Mouse (Mus musculus) forebrain, embryonic 13.5 days (tissue): ENCODE data around the gene Paqr6. TPM values are rescaled to one million over a fixed set of nuclear protein-coding genes. Genes with fewer than 3 reads are reported as not detected.
A peak's percentile ranks its signal among the peaks of the same experiment; 100 is the strongest.
"Not testable (repeated sequence)": the region's sequence is repeated elsewhere in the genome, so short reads cannot be mapped to it uniquely, and the experiment has no call there.

ENCODE experiments used
- ATAC-seq: fragments of 200-750 bp; cut with Nextera tagmentation; 2 replicates; pipeline ENCODE4 v1.8.0; 2017
- H3K27ac ChIP-seq: fragments of 300-500 bp; sonication (generic); 2 replicates; pipeline ENCODE4 v1.5.1; 2015; ENCODE audit warnings: inconsistent platforms, mild to moderate bottlenecking, moderate library complexity
- H3K27me3 ChIP-seq: fragments of 300-500 bp; sonication (generic); 2 replicates; pipeline ENCODE4 v1.6.1; 2015; ENCODE audit warnings: mild to moderate bottlenecking, inconsistent platforms
- H3K36me3 ChIP-seq: fragments of 300-500 bp; sonication (generic); 2 replicates; pipeline ENCODE4 v1.6.1; 2015; ENCODE audit warnings: mild to moderate bottlenecking, inconsistent platforms; ENCODE audit not compliant: poor library complexity, severe bottlenecking
- H3K4me1 ChIP-seq: fragments of 300-500 bp; sonication (generic); 2 replicates; pipeline ENCODE4 v1.6.1; 2015; ENCODE audit warnings: inconsistent platforms
- H3K4me2 ChIP-seq: fragments of 300-500 bp; sonication (generic); 2 replicates; pipeline ENCODE4 v1.6.1; 2015; ENCODE audit warnings: inconsistent platforms, mild to moderate bottlenecking, moderate library complexity
- H3K4me3 ChIP-seq: fragments of 300-500 bp; sonication (generic); 2 replicates; pipeline ENCODE4 v1.5.1; 2015; ENCODE audit warnings: mild to moderate bottlenecking, inconsistent platforms
- H3K9ac ChIP-seq: fragments of 300-500 bp; sonication (generic); 2 replicates; pipeline ENCODE4 v1.6.1; 2015; ENCODE audit warnings: mild to moderate bottlenecking, inconsistent platforms
- H3K9me3 ChIP-seq: fragments of 300-500 bp; sonication (generic); replicated peaks from 2 replicates; pipeline ENCODE4 v1.6.1; 2016; ENCODE audit warnings: inconsistent platforms
- WGBS: fragments of 180-500 bp; shearing (Covaris S2); methylation state at CpG from one replicate; pipeline ENCODE4 v1.1.7; 2015; 5-methylcytosine and 5-hydroxymethylcytosine counted together
- polyA plus RNA-seq: library from polyadenylated mRNA; unstranded; fragments of >200 nt; fragmentation: Nextera tagmentation; extraction: Ambion mirVana; gene quantifications from 2 replicates; pipeline ENCODE4 v1.2.1, GENCODE M21; 2015

The Paqr6 gene
- polyA plus RNA-seq, 1 experiment from 2014 or later, result 1.0 TPM

DNA sequence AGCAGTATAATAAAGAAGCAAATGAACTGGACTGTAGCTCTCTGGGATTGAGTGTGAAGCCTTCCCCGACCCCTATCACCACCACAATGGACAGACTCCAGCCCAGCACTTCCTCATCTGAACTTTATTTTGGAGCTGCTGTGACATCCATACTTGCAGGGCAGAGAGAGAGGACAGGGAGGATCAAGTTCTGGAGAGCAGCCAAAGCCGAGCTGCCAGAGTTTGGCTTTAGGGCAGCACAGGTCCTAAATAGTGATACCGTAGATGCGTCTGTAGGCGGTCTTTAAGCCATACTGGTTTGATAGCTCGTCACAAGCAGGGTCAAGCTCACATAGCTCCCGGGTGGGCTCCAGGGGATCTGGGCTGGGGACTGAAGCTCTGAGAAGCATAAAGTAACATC, 4.1 kb downstream of the Paqr6 start:
- H3K36me3 ChIP-seq, H3K9me3 ChIP-seq, H3K9ac ChIP-seq, H3K27ac ChIP-seq, H3K4me2 ChIP-seq, ATAC-seq, H3K4me3 ChIP-seq: not testable (repeated sequence)
- Histone ChIP-seq H3K4me1 (peaks cover 18% of the 10 kb centered on the region), H3K27me3 (peaks cover 16% of the 10 kb centered on the region)
- WGBS, result 85% methylated on average over 7 of the region's 7 CpGs

DNA sequence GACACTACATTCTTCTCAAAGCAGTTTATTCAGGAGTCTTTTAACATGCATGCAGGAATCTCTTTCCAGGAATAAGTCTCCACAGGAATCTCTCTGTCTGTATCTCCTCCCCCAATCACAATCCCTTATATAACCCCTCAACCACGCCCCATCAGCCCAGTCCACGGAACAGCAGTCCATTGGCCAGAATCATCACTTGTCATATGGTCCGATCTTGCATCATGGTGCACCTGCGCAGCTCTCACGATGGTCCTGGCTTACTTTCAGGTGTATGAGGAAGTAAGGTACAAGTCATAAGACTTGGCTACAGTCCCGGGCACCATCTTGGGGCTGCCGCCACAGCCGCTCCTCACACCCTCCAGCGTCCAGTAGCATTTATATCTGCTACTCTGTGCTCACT, 8.3 kb downstream of the Paqr6 start, which contains the start of gene Bglap3:
Gene Bglap3 (minus strand): TSS at position 101 of the 400 bp plus-strand sequence.
- H3K4me2 ChIP-seq, ATAC-seq, H3K9ac ChIP-seq, H3K27me3 ChIP-seq, H3K27ac ChIP-seq, H3K9me3 ChIP-seq, H3K4me1 ChIP-seq, H3K4me3 ChIP-seq, H3K36me3 ChIP-seq: not testable (repeated sequence)
- WGBS, result 95% methylated on average over 9 of the region's 9 CpGs

DNA sequence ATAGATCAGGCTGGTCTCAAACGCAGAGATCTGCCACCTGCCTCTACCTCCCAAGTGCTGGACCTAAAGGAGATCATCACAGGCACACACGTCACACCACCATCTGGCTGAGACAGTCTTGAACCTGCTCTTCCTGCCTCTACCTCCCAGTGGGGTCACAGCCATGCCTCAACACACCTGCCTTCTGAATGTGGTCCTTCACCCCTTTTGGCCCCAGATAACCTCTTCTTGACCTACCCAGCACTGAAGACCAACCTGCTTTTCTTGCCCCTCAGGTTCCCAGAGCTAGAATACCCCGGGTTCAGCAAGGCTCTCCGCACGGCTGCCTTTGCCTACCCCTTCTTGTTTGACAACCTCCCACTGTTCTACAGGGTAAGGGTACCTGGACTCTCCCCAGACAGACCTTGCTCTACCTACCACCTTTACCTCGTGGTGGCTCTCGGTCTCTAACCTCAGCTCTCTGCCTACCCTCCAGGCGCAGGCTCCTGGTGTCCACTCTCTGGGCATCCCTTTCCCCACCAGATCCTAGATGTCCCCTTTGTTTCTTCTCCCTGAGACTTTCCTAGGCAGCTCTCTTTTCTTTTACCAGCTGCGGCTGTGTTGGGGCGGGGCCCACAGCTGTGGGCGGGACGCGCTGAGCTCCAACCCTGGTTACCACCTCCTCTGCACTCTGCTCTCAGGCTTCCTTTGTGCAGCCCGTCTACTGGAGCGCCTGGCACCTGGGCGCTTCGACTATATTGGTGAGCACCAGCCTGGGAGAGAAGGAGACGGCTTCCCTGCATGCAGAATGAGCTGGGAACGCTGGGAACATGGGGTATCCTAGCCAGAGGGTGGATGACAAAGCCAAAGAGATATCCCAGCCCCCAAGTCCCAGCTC, 11.6 kb downstream of the Paqr6 start:
- peak overlapping the region; percentile 40; the same call in 1 of the 2 replicates for H3K9ac ChIP-seq
- ATAC-seq, result peak; percentile 96
- peak overlapping the region; percentile 77 for H3K27ac ChIP-seq
- H3K4me1 ChIP-seq, H3K9me3 ChIP-seq, H3K36me3 ChIP-seq, H3K27me3 ChIP-seq: not testable (repeated sequence)
- H3K4me3 ChIP-seq, result peak overlapping the region; percentile 4; the same call in 1 of the 2 replicates
- 7% methylated on average over 19 of the region's 19 CpGs for WGBS
- peak overlapping the region; percentile 42 for H3K4me2 ChIP-seq

DNA sequence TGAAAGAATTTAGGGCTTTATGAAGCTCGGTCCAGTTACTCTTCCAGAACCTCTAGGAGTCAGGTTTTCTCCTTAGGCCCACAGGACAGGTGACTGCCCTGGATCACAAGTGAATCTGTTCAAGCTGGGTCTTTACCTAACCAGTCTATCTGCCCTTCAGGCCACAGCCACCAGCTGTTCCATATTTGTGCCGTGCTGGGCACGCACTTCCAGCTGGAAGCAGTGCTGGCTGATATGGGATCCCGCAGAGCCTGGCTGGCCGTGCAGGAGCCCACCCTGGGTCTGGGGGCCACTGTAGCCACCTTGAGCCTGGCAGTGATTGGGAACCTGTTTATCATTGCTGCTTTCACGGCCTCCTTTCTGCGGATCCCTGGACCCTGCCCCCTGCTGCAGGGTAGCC, 12.3 kb downstream of the Paqr6 start:
- H3K27me3 ChIP-seq, H3K36me3 ChIP-seq, H3K4me3 ChIP-seq, H3K9me3 ChIP-seq: not testable (repeated sequence)
- 40% methylated on average over 7 of the region's 7 CpGs for WGBS
- peaks cover 13% of the 10 kb centered on the region for H3K4me1 ChIP-seq
- peak; percentile 9; the same call in 1 of the 2 replicates for ATAC-seq
- H3K9ac ChIP-seq, result peak overlapping the region; percentile 40; the same call in 1 of the 2 replicates
- H3K27ac ChIP-seq, result peak overlapping the region; percentile 77
- 0 out of 2 replicates have a peak overlapping the region, but pooled peaks have one; percentile 42 for H3K4me2 ChIP-seq

DNA sequence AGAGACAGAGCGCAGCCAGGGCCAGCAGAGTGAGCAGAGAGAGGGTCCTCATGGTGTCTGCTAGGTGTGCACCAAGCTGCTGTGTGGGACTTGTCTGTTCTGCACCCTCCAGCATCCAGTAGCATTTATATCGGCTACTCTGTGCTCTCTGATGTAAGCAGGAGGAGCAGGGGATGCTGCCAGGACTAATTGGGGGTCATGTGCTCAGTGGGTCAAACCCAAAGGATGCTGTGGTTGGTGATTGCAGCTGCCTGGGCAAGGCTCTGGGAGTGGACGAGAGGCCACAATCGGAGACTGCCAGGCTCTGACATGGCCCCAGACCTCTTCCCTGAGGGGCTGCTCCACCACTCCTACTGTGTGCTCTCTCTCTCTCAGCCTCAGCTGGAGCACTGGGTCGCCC, 14.2 kb downstream of the Paqr6 start, which contains the start of gene Bglap2:
Gene Bglap2 (minus strand): TSS at position 101 of the 400 bp plus-strand sequence.
- WGBS, result 80% methylated on average over 5 of the region's 5 CpGs
- H3K36me3 ChIP-seq, H3K4me3 ChIP-seq, H3K27me3 ChIP-seq, H3K9me3 ChIP-seq, H3K4me2 ChIP-seq, ATAC-seq, H3K9ac ChIP-seq, H3K27ac ChIP-seq: not testable (repeated sequence)
- peaks cover 16% of the 10 kb centered on the region for H3K4me1 ChIP-seq

DNA sequence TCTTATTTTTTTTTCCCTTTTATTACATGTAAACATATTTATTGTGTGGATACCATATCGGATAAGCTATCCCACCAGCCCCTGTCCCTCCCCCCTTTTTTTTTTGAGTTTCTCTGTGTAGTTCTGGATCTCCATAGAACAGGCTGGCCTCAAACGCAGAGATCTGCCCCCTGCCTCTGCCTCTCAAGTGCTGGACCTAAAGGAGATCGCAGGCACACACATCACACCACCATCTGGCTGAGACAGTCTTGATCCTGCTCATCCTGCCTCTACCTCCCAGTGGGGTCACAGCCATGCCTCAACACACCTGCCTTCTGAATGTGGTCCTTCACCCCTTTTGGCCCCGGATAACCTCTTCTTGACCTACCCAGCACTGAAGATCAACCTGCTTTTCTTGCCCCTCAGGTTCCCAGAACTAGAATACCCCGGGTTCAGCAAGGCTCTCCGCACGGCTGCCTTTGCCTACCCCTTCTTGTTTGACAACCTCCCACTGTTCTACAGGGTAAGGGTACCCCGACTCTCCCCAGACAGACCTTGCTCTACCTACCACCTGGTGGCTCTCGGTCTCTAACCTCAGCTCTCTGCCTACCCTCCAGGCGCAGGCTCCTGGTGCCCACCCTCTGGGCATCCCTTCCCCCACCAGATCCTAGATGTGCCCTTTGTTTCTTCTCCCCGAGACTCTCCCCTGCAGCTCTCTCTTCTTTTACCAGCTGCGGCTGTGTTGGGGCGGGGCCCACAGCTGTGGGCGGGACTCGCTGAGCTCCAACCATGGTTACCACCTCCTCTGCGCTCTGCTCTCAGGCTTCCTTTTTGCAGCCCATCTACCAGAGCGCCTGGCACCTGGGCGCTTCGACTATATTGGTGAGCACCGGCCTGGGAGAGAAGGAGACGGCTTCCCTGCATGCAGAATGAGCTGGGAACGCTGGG, 17.3 kb downstream of the Paqr6 start:
- WGBS, result 5% methylated on average over 22 of the region's 22 CpGs
- Histone ChIP-seq H3K4me3 (peak overlapping the region; percentile 29), H3K4me2 (peak overlapping the region; percentile 55), H3K27ac (peak overlapping the region; percentile 87)
- H3K36me3 ChIP-seq, H3K9ac ChIP-seq, H3K27me3 ChIP-seq, H3K4me1 ChIP-seq, H3K9me3 ChIP-seq: not testable (repeated sequence)
- peak; percentile 94 for ATAC-seq

DNA sequence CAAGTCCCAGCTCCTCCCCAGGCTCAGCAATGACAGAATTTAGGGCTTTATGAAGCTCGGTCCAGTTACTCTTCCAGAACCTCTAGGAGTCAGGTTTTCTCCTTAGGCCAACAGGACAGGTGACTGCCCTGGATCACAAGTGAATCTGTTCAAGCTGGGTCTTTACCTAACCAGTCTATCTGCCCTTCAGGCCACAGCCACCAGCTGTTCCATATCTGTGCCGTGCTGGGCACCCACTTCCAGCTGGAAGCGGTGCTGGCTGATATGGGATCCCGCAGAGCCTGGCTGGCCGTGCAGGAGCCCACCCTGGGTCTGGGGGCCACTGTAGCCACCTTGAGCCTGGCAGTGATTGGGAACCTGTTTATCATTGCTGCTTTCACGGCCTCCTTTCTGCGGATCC, 18.0 kb downstream of the Paqr6 start:
- H3K4me2 ChIP-seq, result peak overlapping the region; percentile 55; the same call in 1 of the 2 replicates
- not testable (repeated sequence) for H3K9ac ChIP-seq, H3K27ac ChIP-seq, H3K4me1 ChIP-seq, H3K4me3 ChIP-seq, H3K36me3 ChIP-seq, H3K9me3 ChIP-seq, H3K27me3 ChIP-seq
- peak; percentile 31; the same call in 1 of the 2 replicates for ATAC-seq
- WGBS, result 13% methylated on average over 1 of the region's 7 CpGs

DNA sequence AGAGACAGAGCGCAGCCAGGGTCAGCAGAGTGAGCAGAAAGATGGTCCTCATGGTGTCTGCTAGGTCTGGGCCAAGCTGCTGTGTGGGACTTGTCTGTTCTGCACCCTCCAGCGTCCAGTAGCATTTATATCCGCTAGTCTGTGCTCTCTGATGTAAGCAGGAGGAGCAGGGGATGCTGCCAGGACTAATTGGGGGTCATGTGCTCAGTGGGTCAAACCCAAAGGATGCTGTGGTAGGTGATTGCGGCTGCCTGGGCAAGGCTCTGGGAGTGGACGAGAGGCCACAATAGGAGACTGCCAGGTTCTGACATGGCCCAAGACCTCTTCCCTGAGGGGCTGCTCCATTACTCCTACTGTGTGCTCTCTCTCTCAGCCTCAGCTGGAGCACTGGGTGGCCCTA, 20.0 kb downstream of the Paqr6 start, which contains the start of gene Bglap:
Gene Bglap (minus strand): TSS at position 101 of the 400 bp plus-strand sequence.
- H3K27ac ChIP-seq, result no peak within 1 kb of the TSS
- no peaks in the 10 kb centered on the region for H3K36me3 ChIP-seq
- H3K4me1 ChIP-seq, result peaks cover 8% of the 10 kb centered on the region
- H3K4me2 ChIP-seq, result no peak within 1 kb of the TSS
- ATAC-seq, result no peak
- H3K4me3 ChIP-seq, result no peak within 1 kb of the TSS
- H3K9me3 ChIP-seq, result no peaks in the 10 kb centered on the region
- no peaks in the 10 kb centered on the region for H3K27me3 ChIP-seq
- 79% methylated on average over 5 of the region's 5 CpGs for whole genome bisulfite sequencing
- H3K9ac ChIP-seq, result no peak within 1 kb of the TSS

DNA sequence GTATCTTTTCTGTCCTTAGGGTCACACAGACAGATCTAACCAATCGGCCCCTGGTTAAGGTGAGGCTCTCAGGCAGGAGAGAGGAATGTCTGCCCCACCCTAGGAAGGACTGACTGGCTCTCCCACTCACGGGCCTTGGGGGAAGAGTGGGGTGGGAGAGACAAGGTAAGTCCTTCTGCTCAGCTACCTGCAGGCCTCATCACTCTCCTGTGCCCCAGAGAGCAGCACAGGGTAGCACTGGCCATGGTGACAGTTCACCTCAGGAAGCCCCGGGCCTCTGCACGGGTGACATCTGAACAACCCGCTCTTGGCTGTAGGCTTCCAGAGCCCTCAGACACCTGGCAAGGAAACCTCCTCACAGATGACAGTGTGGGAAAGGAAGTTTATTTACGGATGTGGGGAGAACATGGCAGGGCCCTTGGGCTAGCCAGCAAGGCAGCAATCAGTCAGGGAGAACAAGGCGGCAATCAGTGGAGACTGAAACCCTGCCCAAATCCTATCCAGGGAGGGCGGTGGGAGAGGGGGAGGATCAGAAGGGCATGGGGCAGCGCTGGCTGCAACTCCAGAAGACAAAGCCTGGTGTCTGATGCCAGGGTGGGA, 29.5 kb downstream of the Paqr6 start:
- Histone ChIP-seq H3K4me1 (no peaks in the 10 kb centered on the region), H3K4me2 (no peak overlapping the region), H3K27me3 (no peaks in the 10 kb centered on the region), H3K9ac (no peak overlapping the region), H3K36me3 (peaks cover 36% of the 10 kb centered on the region), H3K9me3 (no peaks in the 10 kb centered on the region), H3K4me3 (no peak overlapping the region), H3K27ac (no peak overlapping the region)
- WGBS, result 90% methylated on average over 9 of the region's 9 CpGs
- no peak for ATAC-seq

DNA sequence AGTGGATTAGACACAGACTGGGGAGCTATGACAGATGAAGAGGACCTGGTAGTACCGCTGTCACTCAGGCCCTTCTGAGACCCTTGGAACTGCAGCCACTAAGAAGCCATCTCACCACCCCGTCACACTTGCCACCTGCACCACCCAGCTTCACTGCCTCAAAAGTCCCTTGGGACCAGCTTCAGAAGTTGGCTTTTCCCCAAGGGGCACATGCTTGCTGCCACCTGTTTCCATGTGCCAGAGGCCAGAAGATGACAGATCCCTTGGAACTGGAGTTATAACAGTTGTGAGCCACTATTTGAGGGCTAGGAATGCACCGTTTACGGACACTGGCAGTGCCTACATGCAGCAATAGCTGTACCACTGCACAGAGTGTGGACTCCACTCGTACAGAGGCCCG, 30.9 kb downstream of the Paqr6 start:
- no peak overlapping the region for H3K27ac ChIP-seq
- no peak overlapping the region for H3K4me3 ChIP-seq
- no peak overlapping the region for H3K4me2 ChIP-seq
- no peaks in the 10 kb centered on the region for H3K27me3 ChIP-seq
- no peak overlapping the region for H3K9ac ChIP-seq
- ATAC-seq, result no peak
- peaks cover 42% of the 10 kb centered on the region for H3K36me3 ChIP-seq
- 93% methylated on average over 6 of the region's 6 CpGs for WGBS
- H3K9me3 ChIP-seq, result no peaks in the 10 kb centered on the region
- H3K4me1 ChIP-seq, result no peaks in the 10 kb centered on the region

DNA sequence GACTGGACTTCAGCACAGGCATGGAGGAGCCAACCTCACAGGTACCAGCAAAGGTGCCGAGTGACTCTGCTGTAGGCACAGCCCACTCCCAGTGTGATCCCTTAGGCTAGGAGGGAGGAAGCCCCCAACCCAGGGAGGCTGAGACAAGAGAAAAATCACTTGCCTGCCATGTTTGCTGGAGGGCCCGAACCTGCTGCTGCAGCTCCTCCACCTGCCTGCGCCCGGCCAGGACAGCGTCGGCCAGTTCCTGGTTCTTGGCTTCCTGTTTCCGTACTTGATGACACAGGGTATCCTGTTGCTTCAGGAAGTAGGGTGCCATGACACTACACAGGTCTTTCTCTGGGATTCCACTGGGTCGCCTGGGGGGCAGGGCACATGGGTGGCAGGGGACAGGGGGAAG, 31.4 kb downstream of the Paqr6 start:
- no peaks in the 10 kb centered on the region for H3K4me1 ChIP-seq
- WGBS, result 95% methylated on average over 8 of the region's 8 CpGs

More for the DNA sequence above, 31.4 kb downstream of the Paqr6 start:
- Histone ChIP-seq H3K9ac (no peak overlapping the region), H3K27ac (no peak overlapping the region), H3K4me3 (no peak overlapping the region), H3K27me3 (no peaks in the 10 kb centered on the region), H3K9me3 (no peaks in the 10 kb centered on the region), H3K36me3 (peaks cover 42% of the 10 kb centered on the region), H3K4me2 (no peak overlapping the region)
- ATAC-seq, result no peak
